Mouse (Mus musculus): ENCODE measurements at regions not wholly inside any gene's neighbourhood (a gene's known extent, or its start where the extent isn't known, plus 50 kb on each side); places are given as distances from the start of the nearest gene placed in this dataset.

DNA sequence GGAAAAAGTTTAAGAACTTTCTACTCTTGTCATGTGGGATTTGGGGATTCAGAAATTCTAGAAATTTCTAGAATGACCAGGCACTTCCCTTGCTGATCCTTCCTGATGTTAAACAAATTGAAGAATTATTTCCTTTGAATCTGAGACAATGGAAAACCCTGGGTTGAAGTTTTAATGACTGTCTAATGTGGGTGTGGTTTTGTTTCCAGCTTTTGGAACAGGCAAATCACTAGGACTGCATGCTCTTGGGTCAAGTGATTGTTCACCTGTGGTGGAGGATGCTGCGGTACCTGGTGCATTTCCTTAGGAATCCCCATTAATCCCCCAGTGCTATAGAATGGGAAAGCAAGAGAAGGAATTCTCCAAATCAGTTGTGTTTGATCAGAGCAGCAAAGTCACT is 184.8 kb downstream of the Slc30a10 start:
- no peak overlapping the region for H3K4me2 ChIP-seq
- H3K4me3 ChIP-seq (ENCODE audit: low read depth, low read length) = no peak overlapping the region
- WGBS = 88% methylated on average over 1 of the region's 1 CpGs
- H3K9ac ChIP-seq (ENCODE audit: low read depth, low read length) = no peak overlapping the region
- no peaks in the 10 kb centered on the region for H3K9me3 ChIP-seq (ENCODE audit: control insufficient read depth, low read length)
- no peaks in the 10 kb centered on the region for H3K36me3 ChIP-seq (ENCODE audit: control insufficient read depth, insufficient read depth, low read length)
- H3K4me1 ChIP-seq (replicated peaks; ENCODE audit: control insufficient read depth, insufficient read depth, low read length) = no peaks in the 10 kb centered on the region
- H3K27me3 ChIP-seq (replicated peaks; ENCODE audit: control insufficient read depth, insufficient read depth, low read length) = no peaks in the 10 kb centered on the region
- no peak for DNase-seq (ENCODE audit: low spot score)
- H3K27ac ChIP-seq (ENCODE audit: low read depth, low read length) = no peak overlapping the region
- ATAC-seq (replicated peaks; ENCODE audit: low FRiP score) = no peak

DNA sequence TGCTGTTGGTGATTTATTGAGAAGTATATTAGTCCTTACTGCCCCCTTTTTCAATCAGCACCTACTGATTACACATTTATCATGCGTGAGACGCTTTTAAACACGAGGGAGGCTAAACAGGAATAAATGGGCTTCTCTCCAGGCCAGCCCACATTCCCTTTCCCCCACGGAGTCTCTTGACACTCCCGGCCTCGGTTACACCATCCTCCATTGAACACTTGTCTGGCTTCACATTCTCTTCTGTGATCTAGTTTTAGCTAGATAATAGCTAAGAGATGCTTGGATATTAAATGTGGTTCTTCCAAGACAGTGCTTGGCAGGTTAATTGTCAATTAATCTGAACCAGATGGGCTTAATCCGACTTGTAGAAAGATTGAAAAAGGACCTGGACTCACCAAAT is 189.4 kb downstream of the Slc30a10 start:
- DNase-seq (ENCODE audit: low spot score) (no peak), ATAC-seq (replicated peaks; ENCODE audit: low FRiP score) (no peak)
- Histone ChIP-seq H3K27ac (ENCODE audit: low read depth, low read length) (no peak overlapping the region), H3K4me2 (no peak overlapping the region), H3K9me3 (ENCODE audit: control insufficient read depth, low read length) (no peaks in the 10 kb centered on the region), H3K27me3 (replicated peaks; ENCODE audit: control insufficient read depth, insufficient read depth, low read length) (no peaks in the 10 kb centered on the region), H3K36me3 (ENCODE audit: control insufficient read depth, insufficient read depth, low read length) (no peaks in the 10 kb centered on the region), H3K4me3 (ENCODE audit: low read depth, low read length) (no peak overlapping the region), H3K4me1 (replicated peaks; ENCODE audit: control insufficient read depth, insufficient read depth, low read length) (no peaks in the 10 kb centered on the region), H3K9ac (ENCODE audit: low read depth, low read length) (no peak overlapping the region)
- WGBS = 58% methylated on average over 7 of the region's 7 CpGs

DNA sequence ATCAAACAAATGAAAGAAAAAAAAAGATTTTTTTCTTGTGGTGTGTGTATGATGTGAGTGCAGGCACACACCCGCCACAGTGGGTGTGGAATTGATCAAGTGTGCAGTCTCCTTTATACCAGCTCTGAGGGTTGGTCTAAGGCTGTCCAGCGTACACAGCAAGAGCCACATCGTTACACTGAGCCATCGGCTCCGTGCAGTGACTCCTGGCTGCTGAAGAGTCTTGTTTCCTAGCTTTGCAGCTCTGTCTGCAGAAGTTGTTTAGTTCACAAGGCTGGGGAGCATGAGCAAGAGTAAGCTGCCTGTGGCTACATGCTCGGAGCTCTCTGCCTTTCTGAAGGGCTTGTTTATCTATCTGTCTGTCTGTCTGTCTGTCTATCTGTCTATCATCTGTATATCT is 193.5 kb downstream of the Slc30a10 start:
- WGBS = 82% methylated on average over 6 of the region's 6 CpGs
- no peak overlapping the region for H3K4me3 ChIP-seq (ENCODE audit: low read depth, low read length)
- DNase-seq (ENCODE audit: low spot score) (no peak), ATAC-seq (replicated peaks; ENCODE audit: low FRiP score) (no peak)
- H3K27me3 ChIP-seq (replicated peaks; ENCODE audit: control insufficient read depth, insufficient read depth, low read length) = no peaks in the 10 kb centered on the region
- no peak overlapping the region for H3K27ac ChIP-seq (ENCODE audit: low read depth, low read length)
- H3K36me3 ChIP-seq (ENCODE audit: control insufficient read depth, insufficient read depth, low read length) = no peaks in the 10 kb centered on the region
- H3K4me1 ChIP-seq (replicated peaks; ENCODE audit: control insufficient read depth, insufficient read depth, low read length) = no peaks in the 10 kb centered on the region
- no peaks in the 10 kb centered on the region for H3K9me3 ChIP-seq (ENCODE audit: control insufficient read depth, low read length)
- no peak overlapping the region for H3K4me2 ChIP-seq
- no peak overlapping the region for H3K9ac ChIP-seq (ENCODE audit: low read depth, low read length)

DNA sequence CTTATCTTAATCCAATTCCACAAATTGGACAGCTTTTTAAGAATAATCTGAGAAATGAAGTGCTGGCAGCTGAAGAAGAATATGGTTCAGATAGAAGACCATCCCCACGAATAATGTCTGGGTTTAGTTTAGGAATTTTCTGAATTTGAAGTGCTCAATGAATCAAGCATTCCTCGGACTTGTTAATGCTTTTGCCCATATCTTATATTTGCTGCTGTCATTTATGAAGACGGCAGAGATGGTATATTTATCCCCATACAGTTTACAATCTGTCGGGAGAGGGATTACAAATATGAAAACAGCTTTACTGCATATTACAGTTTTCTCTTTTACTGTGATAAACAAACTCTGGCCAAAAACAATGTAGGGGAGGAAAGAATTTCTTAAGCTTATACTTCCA is 194.3 kb downstream of the Slc30a10 start:
- no peak overlapping the region for H3K27ac ChIP-seq (ENCODE audit: low read depth, low read length)
- no peak overlapping the region for H3K4me2 ChIP-seq
- ATAC-seq (replicated peaks; ENCODE audit: low FRiP score) = no peak
- H3K36me3 ChIP-seq (ENCODE audit: control insufficient read depth, insufficient read depth, low read length) = no peaks in the 10 kb centered on the region
- H3K27me3 ChIP-seq (replicated peaks; ENCODE audit: control insufficient read depth, insufficient read depth, low read length) = no peaks in the 10 kb centered on the region
- H3K4me1 ChIP-seq (replicated peaks; ENCODE audit: control insufficient read depth, insufficient read depth, low read length) = no peaks in the 10 kb centered on the region
- no peak for DNase-seq (ENCODE audit: low spot score)
- 65% methylated on average over 4 of the region's 4 CpGs for WGBS
- no peak overlapping the region for H3K4me3 ChIP-seq (ENCODE audit: low read depth, low read length)
- no peak overlapping the region for H3K9ac ChIP-seq (ENCODE audit: low read depth, low read length)
- no peaks in the 10 kb centered on the region for H3K9me3 ChIP-seq (ENCODE audit: control insufficient read depth, low read length)

DNA sequence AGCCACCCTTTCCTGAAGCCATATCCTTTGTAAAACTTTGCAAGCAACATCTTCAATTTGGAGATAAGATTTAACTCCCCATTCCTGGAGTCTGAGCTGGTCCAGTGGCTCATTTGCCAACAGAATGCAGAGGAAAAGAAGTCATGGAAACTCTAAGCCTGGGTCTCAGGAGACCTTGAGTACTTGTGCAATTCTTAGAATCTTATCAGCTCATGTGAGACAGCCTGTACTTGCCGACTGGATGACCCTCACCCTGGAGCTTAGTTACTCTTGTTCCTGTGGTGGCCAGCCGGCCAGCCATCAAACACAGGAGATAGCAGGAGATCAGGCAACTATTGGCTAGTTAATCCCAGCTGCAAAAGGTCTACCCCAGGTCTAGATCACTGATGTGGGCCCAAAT is 196.3 kb downstream of the Slc30a10 start:
- no peak for ATAC-seq (replicated peaks; ENCODE audit: low FRiP score)
- H3K27me3 ChIP-seq (replicated peaks; ENCODE audit: control insufficient read depth, insufficient read depth, low read length) = no peaks in the 10 kb centered on the region
- WGBS = 40% methylated on average over 2 of the region's 2 CpGs
- no peak overlapping the region for H3K4me2 ChIP-seq
- H3K4me1 ChIP-seq (replicated peaks; ENCODE audit: control insufficient read depth, insufficient read depth, low read length) = no peaks in the 10 kb centered on the region
- no peak overlapping the region for H3K9ac ChIP-seq (ENCODE audit: low read depth, low read length)
- no peak overlapping the region for H3K27ac ChIP-seq (ENCODE audit: low read depth, low read length)
- no peaks in the 10 kb centered on the region for H3K9me3 ChIP-seq (ENCODE audit: control insufficient read depth, low read length)
- H3K4me3 ChIP-seq (ENCODE audit: low read depth, low read length) = no peak overlapping the region
- no peaks in the 10 kb centered on the region for H3K36me3 ChIP-seq (ENCODE audit: control insufficient read depth, insufficient read depth, low read length)
- DNase-seq (ENCODE audit: low spot score) = no peak

DNA sequence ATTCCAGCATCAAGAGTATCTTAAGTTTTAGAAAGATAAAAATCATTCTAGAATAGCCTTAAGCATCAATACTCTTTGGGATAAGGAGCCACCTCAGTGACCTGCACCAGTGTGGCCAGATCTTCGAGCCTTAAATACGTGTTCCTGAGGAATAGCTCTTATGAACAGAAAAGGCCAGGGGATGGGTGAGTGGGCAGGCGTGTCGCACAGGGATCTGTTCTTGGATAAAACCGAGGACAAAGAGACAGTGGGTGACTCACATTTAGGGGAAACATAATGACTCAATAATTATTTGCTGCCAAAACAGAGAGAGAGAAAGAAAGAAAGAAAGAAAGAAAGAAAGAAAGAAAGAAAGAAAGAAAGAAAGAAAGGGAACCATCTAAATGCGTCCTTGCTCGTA is 200.4 kb downstream of the Slc30a10 start:
- ATAC-seq (replicated peaks; ENCODE audit: low FRiP score) (no peak), DNase-seq (ENCODE audit: low spot score) (no peak)
- Histone ChIP-seq H3K4me2 (no peak overlapping the region), H3K27ac (ENCODE audit: low read depth, low read length) (no peak overlapping the region), H3K36me3 (ENCODE audit: control insufficient read depth, insufficient read depth, low read length) (no peaks in the 10 kb centered on the region), H3K9me3 (ENCODE audit: control insufficient read depth, low read length) (no peaks in the 10 kb centered on the region), H3K4me3 (ENCODE audit: low read depth, low read length) (no peak overlapping the region), H3K9ac (ENCODE audit: low read depth, low read length) (no peak overlapping the region), H3K4me1 (replicated peaks; ENCODE audit: control insufficient read depth, insufficient read depth, low read length) (no peaks in the 10 kb centered on the region), H3K27me3 (replicated peaks; ENCODE audit: control insufficient read depth, insufficient read depth, low read length) (no peaks in the 10 kb centered on the region)
- 84% methylated on average over 7 of the region's 7 CpGs for WGBS

DNA sequence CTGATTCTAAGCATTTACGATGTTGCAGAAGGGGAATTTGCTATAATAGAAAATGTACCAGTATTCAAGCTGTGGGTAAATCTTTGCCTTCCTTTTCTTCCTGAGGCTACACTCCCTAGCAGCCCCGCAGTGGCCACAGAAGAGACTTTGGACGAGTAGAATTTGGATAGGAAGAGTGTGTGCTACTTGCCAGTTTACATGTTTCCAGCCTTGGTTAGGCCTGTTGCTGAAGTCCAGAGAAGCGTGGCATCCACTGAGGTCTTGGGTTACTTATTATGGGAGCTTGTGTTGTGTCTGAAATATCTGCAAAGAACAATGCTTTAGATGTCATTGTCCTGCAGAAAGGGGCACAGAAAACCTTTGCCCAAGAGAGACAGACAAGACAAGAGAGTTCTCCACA is 200.8 kb downstream of the Slc30a10 start:
- H3K36me3 ChIP-seq (ENCODE audit: control insufficient read depth, insufficient read depth, low read length) = no peaks in the 10 kb centered on the region
- 79% methylated on average over 4 of the region's 4 CpGs for WGBS
- H3K9me3 ChIP-seq (ENCODE audit: control insufficient read depth, low read length) = no peaks in the 10 kb centered on the region
- no peak overlapping the region for H3K4me2 ChIP-seq
- ATAC-seq (replicated peaks; ENCODE audit: low FRiP score) (no peak), DNase-seq (ENCODE audit: low spot score) (no peak)
- no peaks in the 10 kb centered on the region for H3K27me3 ChIP-seq (replicated peaks; ENCODE audit: control insufficient read depth, insufficient read depth, low read length)
- H3K27ac ChIP-seq (ENCODE audit: low read depth, low read length) = no peak overlapping the region
- no peaks in the 10 kb centered on the region for H3K4me1 ChIP-seq (replicated peaks; ENCODE audit: control insufficient read depth, insufficient read depth, low read length)
- no peak overlapping the region for H3K9ac ChIP-seq (ENCODE audit: low read depth, low read length)
- no peak overlapping the region for H3K4me3 ChIP-seq (ENCODE audit: low read depth, low read length)

DNA sequence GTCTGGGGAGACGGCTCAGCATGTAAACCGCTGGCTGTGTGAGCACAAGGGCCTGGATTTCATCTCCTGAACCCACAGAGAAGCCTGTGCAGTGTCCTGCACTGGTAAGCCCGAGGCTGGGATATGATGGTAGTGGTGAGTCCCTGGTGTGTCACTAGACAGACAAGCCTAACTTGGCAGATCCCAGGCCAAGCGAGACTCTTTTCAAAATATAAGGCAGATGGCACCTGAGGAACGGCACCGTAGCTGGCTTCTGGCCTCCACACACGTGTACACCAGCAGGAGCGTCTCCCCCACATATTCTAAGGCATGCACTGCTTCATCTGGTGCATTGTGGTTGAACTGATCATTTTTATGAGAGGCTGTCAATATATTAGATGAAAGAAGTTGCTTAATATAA is 202.6 kb downstream of the Slc30a10 start:
- DNase-seq (ENCODE audit: low spot score) = no peak
- Histone ChIP-seq H3K4me3 (ENCODE audit: low read depth, low read length) (no peak overlapping the region), H3K9ac (ENCODE audit: low read depth, low read length) (no peak overlapping the region), H3K36me3 (ENCODE audit: control insufficient read depth, insufficient read depth, low read length) (no peaks in the 10 kb centered on the region), H3K27me3 (replicated peaks; ENCODE audit: control insufficient read depth, insufficient read depth, low read length) (no peaks in the 10 kb centered on the region), H3K27ac (ENCODE audit: low read depth, low read length) (no peak overlapping the region), H3K9me3 (ENCODE audit: control insufficient read depth, low read length) (no peaks in the 10 kb centered on the region), H3K4me2 (no peak overlapping the region), H3K4me1 (replicated peaks; ENCODE audit: control insufficient read depth, insufficient read depth, low read length) (no peaks in the 10 kb centered on the region)
- WGBS = 79% methylated on average over 8 of the region's 8 CpGs
- ATAC-seq (replicated peaks; ENCODE audit: low FRiP score) = no peak

DNA sequence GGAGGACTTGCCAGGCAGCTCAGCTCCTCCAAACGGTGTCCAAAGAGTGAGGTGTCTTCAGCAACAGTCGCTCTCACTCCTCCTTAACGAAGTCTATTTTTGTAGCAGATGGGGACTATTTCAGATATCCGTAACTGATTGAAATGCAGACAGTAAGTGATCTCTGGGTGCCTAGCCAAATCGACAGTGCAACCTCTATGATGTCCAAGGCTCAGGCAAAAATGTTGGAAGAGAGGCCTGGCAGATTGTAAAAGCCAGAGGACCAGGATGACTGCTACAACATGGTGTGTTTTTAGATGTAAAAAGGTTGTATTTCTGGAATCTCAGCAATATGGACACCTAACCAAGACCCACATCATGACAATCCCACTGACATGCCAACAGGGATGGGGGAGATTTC is 204.8 kb downstream of the Slc30a10 start:
- Histone ChIP-seq H3K36me3 (ENCODE audit: control insufficient read depth, insufficient read depth, low read length) (no peaks in the 10 kb centered on the region), H3K4me1 (replicated peaks; ENCODE audit: control insufficient read depth, insufficient read depth, low read length) (no peaks in the 10 kb centered on the region), H3K4me2 (no peak overlapping the region), H3K4me3 (ENCODE audit: low read depth, low read length) (no peak overlapping the region), H3K9me3 (ENCODE audit: control insufficient read depth, low read length) (no peaks in the 10 kb centered on the region), H3K9ac (ENCODE audit: low read depth, low read length) (no peak overlapping the region), H3K27ac (ENCODE audit: low read depth, low read length) (no peak overlapping the region), H3K27me3 (replicated peaks; ENCODE audit: control insufficient read depth, insufficient read depth, low read length) (no peaks in the 10 kb centered on the region)
- DNase-seq (ENCODE audit: low spot score) (no peak), ATAC-seq (replicated peaks; ENCODE audit: low FRiP score) (no peak)
- WGBS = 74% methylated on average over 5 of the region's 5 CpGs

Measured in liver, embryonic 11.5 days (tissue).